Mouse (Mus musculus): Measurements from ENCODE around the gene Mrm3. TPM values are rescaled to one million over a fixed set of nuclear protein-coding genes. Genes with fewer than 3 reads are reported as not detected.

Mrm3 gene
- total RNA-seq, 4 experiments from 2014 or later = 23.7 to 28.3 (median 26.3) TPM

DNA sequence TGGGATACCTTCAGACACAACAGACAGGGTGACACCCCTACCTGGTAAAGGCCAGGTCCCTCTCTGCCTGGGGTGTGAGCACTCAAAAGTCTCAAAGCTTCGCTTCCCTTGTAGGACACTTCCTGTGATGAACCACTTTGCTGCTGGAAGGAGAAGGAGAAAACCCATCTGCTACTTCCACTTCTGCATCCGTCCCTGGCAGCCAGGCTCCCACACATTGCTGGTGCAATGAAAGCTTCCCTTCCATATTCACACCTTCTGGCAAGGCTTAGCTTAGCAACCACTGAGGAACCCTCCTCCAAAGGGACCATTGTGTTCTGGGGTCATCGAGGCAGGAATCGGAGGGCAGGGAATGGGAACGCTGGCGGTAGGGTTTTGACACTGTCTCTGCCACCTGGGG is 45.1 kb downstream of the Mrm3 start:
- no peak for DNase-seq (ENCODE audit: low spot score)

DNA sequence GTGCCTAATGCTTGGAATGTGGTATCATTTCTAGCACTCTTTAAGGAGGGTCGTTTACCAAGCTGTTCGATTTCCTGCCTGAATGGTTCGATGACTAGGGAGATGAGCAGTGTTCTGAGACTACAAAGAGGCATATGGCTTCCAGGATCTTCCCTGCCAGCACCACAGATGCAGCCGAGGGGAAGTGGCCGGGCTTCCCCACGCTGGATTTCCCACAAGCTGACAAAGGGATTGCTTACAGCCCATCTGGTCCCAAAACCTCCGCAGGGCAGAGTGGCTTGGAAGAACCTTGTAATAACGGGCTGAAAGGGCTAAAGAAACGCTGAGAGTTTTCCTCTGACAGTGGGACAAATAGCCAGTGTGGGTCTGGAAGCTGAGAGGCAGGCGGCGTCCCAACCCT is 46.9 kb downstream of the Mrm3 start:
- DNase-seq (ENCODE audit: low spot score) = no peak

DNA sequence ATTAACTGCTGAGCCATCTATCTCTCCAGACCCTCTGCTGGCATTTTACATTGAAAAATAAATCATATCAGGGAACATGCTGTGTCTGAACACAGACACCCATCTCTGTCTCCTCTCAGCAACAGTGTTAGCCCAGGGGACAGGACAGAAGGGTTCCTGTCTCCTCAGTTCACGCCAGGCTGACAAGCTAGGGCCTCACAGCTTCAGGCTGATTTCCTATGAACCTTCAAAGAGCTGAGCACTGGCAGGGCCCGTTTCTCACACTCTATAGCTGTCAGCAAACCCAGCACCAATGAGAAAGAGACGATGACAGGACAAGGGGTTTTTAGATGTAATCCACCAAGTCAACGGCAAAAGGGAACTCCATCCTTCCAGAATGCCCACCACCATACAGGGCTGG is 48.4 kb downstream of the Mrm3 start:
- no peak for DNase-seq (ENCODE audit: low spot score)

DNA sequence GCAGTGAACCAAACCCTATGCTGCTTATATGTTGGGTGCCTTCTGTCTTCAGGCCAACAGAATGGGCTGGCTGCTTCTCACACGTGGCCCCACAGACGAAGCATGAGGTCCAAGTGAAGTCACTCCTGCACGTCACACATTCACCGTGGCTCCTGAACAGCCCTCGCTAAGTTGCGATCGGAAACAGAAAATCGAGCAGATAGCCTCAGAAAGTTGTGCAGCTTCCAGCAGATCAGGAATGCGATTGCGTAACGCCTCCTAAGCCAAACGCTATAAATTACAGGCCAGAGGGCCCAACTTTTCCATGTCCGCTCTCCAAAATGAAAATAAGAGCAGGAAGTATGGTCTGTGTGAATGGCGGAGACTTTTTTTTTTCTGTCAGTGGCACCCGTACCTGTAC is 48.9 kb downstream of the Mrm3 start:
- DNase-seq (ENCODE audit: low spot score) = peak; percentile 55

DNA sequence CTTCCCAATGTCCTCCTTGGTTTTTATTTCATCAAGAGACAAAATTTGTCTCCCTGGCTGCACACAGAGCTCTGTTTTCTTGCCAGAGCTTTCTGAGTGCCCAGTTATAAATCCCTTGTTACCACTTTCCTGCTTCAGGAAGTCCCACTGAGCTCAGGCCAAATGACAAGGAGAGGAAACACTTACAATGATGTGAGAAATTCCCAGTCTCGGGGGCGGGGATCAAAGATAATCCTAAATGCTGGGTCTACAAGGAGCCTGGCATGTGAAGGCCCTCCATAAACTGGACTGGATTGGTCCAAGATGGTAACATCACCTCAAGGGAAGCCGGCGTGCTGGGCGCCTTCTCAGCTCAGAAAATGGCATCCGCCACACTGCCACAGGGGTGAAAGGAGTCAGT is 49.3 kb downstream of the Mrm3 start:
- peak; percentile 57 for DNase-seq (ENCODE audit: low spot score)

DNA sequence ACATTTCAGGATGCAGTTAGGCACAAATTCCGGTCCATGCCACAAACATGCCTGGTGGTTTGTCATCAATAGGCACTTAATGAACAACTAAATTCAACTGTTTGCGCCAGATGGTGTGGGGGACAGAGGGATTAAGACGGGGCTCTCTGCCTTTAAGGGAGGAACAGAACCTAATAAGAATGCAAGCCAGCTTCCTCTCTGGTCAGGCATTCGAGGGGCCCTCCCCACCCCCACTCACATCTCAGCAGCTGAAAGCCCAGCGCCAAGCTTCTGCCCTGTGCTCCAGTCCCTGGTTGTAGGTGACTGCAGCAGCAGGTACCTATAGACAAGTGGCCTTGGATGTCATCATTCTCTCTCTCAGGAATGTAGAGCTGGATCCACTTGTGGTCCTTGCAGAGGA is 50.6 kb downstream of the Mrm3 start:
- DNase-seq (ENCODE audit: low spot score) = no peak

DNA sequence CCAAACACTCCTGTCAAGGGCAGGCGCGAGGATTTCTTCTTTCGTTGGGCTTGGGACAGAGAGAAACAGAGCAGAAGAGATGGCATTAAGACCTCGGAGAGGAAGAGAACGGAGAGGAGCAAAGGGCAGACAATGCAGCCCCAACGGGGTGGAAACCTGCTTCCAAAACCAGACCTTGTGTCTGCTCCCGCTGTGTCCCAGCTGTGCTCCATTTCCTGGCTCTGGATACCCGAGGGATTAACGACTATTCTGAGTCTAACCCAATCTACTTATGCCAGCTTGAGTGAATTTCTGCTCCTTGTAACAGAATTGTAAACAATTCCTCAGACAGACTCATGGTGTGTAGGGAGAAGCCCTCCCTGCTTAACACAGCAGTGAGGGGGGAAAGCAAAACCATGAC is 51.3 kb downstream of the Mrm3 start:
- no peak for DNase-seq (ENCODE audit: low spot score)

DNA sequence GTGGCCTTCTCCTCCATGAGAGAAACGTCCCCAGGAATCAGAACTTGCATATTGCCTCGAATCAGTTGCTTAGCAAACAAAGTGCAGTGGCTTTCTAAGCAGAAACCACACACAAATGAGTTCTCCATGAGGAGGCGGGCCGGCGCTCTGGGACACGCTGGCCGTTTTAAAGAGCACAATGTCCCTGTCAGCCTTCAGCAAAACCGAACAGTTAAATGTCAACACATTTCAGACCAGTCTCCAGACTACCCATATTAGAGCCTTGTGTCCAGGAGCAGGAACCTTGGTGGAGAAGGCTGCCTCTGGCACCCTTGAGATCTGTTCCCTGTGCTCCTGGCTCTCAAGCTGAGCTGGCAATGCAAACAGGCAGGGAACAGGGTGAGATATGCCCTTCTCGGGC is 53.7 kb downstream of the Mrm3 start:
- DNase-seq (ENCODE audit: low spot score) = no peak

DNA sequence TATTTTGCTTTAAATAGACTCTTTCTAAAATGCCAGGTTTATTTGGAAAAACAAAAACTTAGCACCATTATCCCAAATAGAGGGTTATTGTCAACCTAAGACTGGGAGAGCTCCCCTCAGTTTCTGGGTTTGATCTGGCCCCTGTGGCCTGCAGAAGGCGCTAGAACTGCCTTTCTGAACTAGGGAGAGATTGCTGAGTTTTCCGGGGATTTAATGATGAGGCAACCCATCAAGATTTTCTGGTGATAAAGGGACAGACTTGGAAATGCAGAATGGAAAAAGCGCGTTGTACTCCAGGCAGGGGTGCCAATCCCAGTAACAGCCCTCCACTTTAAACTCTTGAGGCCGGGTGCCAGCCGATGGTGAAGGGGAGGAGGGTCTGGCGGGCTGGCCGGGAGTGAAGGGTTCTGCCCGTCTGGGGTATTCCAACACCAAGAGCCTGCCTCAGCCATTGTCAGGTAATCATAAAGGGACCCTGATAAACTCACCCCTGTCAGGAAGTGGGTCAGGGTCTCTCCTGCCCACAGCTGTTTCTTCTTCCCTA is 55.0 kb downstream of the Mrm3 start:
- DNase-seq (ENCODE audit: low spot score) = no peak

Other genes starting within 250 kb of the Mrm3 start
- not detected for gene 1700016K19Rik, start 243.8 kb upstream of the Mrm3 start, total RNA-seq (2022)
- gene Rflnb, start 215.9 kb upstream of the Mrm3 start, total RNA-seq (2022) = 10 to 100 TPM; 21.5 to 40.9 (median 26.7) TPM
- gene Vps53, start 64.1 kb upstream of the Mrm3 start, total RNA-seq (2022) = 10 to 100 TPM; 27.2 to 29.9 (median 29.5) TPM
- gene Fam57a, start 64.0 kb upstream of the Mrm3 start, total RNA-seq (2022) = 1 to 10 TPM; 2.0 to 3.0 (median 2.5) TPM
- under 1 TPM in 3 of 4 experiments, not detected in 1; 0.50 to 0.68 (median 0.60) TPM for gene Dbil5, start 26.1 kb upstream of the Mrm3 start, total RNA-seq (2022)
- gene Gemin4, start 26.1 kb upstream of the Mrm3 start, total RNA-seq (2022) = 1 to 10 TPM; 2.5 to 4.6 (median 3.7) TPM
- 10 to 100 TPM; 38.8 to 46.4 (median 43.1) TPM for gene Glod4, start within 50 bp of the Mrm3 start, total RNA-seq (2022)
- 10 to 100 TPM in 3 of 4 experiments, 1 to 10 TPM in 1; 9.8 to 13.0 (median 11.0) TPM for gene Nxn, start 155.4 kb downstream of the Mrm3 start, total RNA-seq (2022)
- 10 to 100 TPM; 32.9 to 54.5 (median 39.9) TPM for gene Timm22, start 163.2 kb downstream of the Mrm3 start, total RNA-seq (2022)